19 mouse cellular contexts compared by ENCODE assay signal in genomic region chr9:80188324-80188893, GRCm38 (mm10). TPM values are rescaled to one million over a fixed set of nuclear protein-coding genes. Genes with fewer than 3 reads are reported as not detected.
A peak's percentile ranks its signal among the peaks of the same experiment; 100 is the strongest.
DNase-seq lines count a peak whose midpoint lies in the region; ATAC-seq and TF ChIP-seq lines count a peak whose summit lies in the region.
"Had no signal": no experiment of that assay in that cellular context is flagged by ENCODE, and none has a peak within 500 bp of the region (broad histone marks: within the 10 kb centered on the region; RNA-seq: fewer than 3 reads in every experiment).

No protein-coding gene starts in this region.

- in situ Hi-C loops in Patski (cut with MboI; ENCODE audit: low pct_unique_long_range_greater_than_20kb) = no loop called here

- no peak overlapping the region for H3K4me3 ChIP-seq in embryonic facial prominence, embryonic 14.5 days (ENCODE audit: low read depth, low read length)
- H3K4me3 ChIP-seq in embryonic facial prominence, embryonic 10.5 days = no peak overlapping the region
- H3K4me3 ChIP-seq in kidney, embryonic 14.5 days (ENCODE audit: low read length) = no peak overlapping the region
- H3K4me3 ChIP-seq in forebrain, embryonic 16.5 days (replicated peaks; ENCODE audit: low read length) = no peak overlapping the region
- H3K4me3 ChIP-seq: embryonic facial prominence, embryonic 15.5 days; heart, embryonic 10.5 days had no signal

- H3K9ac ChIP-seq in embryonic facial prominence, embryonic 14.5 days (ENCODE audit: low read depth, low read length) = no peak overlapping the region
- no peak overlapping the region for H3K9ac ChIP-seq in kidney, embryonic 14.5 days (ENCODE audit: low read depth, low read length)
- H3K9ac ChIP-seq in forebrain, embryonic 16.5 days (replicated peaks; ENCODE audit: low read depth, low read length) = no peak overlapping the region
- H3K9ac ChIP-seq: embryonic facial prominence, embryonic 15.5 days had no signal

- H3K27ac ChIP-seq in embryonic facial prominence, embryonic 14.5 days (replicated peaks; ENCODE audit: low read depth, low read length) = no peak overlapping the region; the same call in 1 of the 2 replicates
- H3K27ac ChIP-seq in embryonic facial prominence, embryonic 10.5 days (replicated peaks) = no peak overlapping the region
- no peak overlapping the region for H3K27ac ChIP-seq in kidney, embryonic 14.5 days (ENCODE audit: low read depth, low read length)
- no peak overlapping the region for H3K27ac ChIP-seq in forebrain, embryonic 16.5 days (ENCODE audit: low read length)
- H3K27ac ChIP-seq: embryonic facial prominence, embryonic 15.5 days; heart, embryonic 10.5 days; stomach, postnatal 0 days had no signal

- H3K4me2 ChIP-seq in embryonic facial prominence, embryonic 14.5 days (ENCODE audit: low read depth, low read length) = no peak overlapping the region
- no peak overlapping the region for H3K4me2 ChIP-seq in kidney, embryonic 14.5 days (replicated peaks; ENCODE audit: low read depth, low read length)
- no peak overlapping the region for H3K4me2 ChIP-seq in forebrain, embryonic 16.5 days (ENCODE audit: low read length)
- H3K4me2 ChIP-seq: embryonic facial prominence, embryonic 15.5 days; liver, embryonic 11.5 days had no signal

- TF ChIP-seq CTCF in Patski (IDR thresholded peaks at IDR 0.05) = no peak

- H3K4me1 ChIP-seq in embryonic facial prominence, embryonic 14.5 days (ENCODE audit: control insufficient read depth, insufficient read depth, low read length) = no peaks in the 10 kb centered on the region
- H3K4me1 ChIP-seq in embryonic facial prominence, embryonic 10.5 days = 0 out of 2 replicates have a peak, but pooled peaks cover 5% of the 10 kb centered on the region
- H3K4me1 ChIP-seq in kidney, embryonic 14.5 days (ENCODE audit: control insufficient read depth, insufficient read depth, low read length) = no peaks in the 10 kb centered on the region
- no peaks in the 10 kb centered on the region; the same call in 1 of the 2 replicates for H3K4me1 ChIP-seq in forebrain, embryonic 16.5 days (replicated peaks; ENCODE audit: control insufficient read depth, insufficient read depth, low read length)
- H3K4me1 ChIP-seq: embryonic facial prominence, embryonic 15.5 days had no signal

- CTCF ChIA-PET in Patski (lab: Charles Lee) = interaction anchor here (0.9 kb wide), 1 partner anchor 11 kb away, joined by 3 read pairs; no protein-coding TSS in a partner anchor

- POLR2A ChIA-PET in Patski (lab: Charles Lee) = no interaction called here

- WGBS in embryonic facial prominence, embryonic 14.5 days = 56% methylated on average over 5 of the region's 5 CpGs
- 50% methylated on average over 5 of the region's 5 CpGs for WGBS in embryonic facial prominence, embryonic 10.5 days
- 58% methylated on average over 5 of the region's 5 CpGs for WGBS in kidney, embryonic 14.5 days
- WGBS in forebrain, embryonic 16.5 days = 21% methylated on average over 5 of the region's 5 CpGs

- ATAC-seq in embryonic facial prominence, embryonic 14.5 days (ENCODE audit: low read depth) = peak; percentile 13; the same call in 1 of the 2 replicates
- no peak for ATAC-seq in kidney, embryonic 14.5 days (ENCODE audit: low FRiP score, low TSS enrichment)
- ATAC-seq in Patski = peak; percentile 39
- peak; percentile 77 for ATAC-seq in forebrain, embryonic 16.5 days
- ATAC-seq: CD4-positive, CD25-positive, alpha-beta regulatory T cell, adult 4 months; inflammation-experienced regulatory T-cells, adult 6 months had no signal

- peak; percentile 32 for DNase-seq in embryonic facial prominence, embryonic 14.5 days (ENCODE audit: low spot score)
- no peak for DNase-seq in embryonic facial prominence, embryonic 10.5 days (ENCODE audit: low spot score)
- peak; percentile 37 for DNase-seq in kidney, postnatal 14 days
- no peak for DNase-seq in Patski (ENCODE audit: low read depth, low spot score)
- no peak for DNase-seq in adrenal gland, postnatal 4 days (ENCODE audit: low spot score in 2 of 2)
- DNase-seq: cerebellum, adult 9-10 months; gastrocnemius, postnatal 36 days; lung, adult 18-20 months; lung, postnatal 14 days; right cerebral cortex, adult 18-20 months; thymus, postnatal 14 days had no signal

- H3K27me3 ChIP-seq in embryonic facial prominence, embryonic 14.5 days (replicated peaks; ENCODE audit: control insufficient read depth, insufficient read depth, low read length) = no peaks in the 10 kb centered on the region
- H3K27me3 ChIP-seq in embryonic facial prominence, embryonic 10.5 days (replicated peaks; ENCODE audit: low read depth, poor library complexity, severe bottlenecking) = no peaks in the 10 kb centered on the region
- H3K27me3 ChIP-seq in kidney, embryonic 14.5 days (ENCODE audit: control insufficient read depth, insufficient read depth, low read length) = no peaks in the 10 kb centered on the region
- no peaks in the 10 kb centered on the region for H3K27me3 ChIP-seq in Patski
- H3K27me3 ChIP-seq in forebrain, embryonic 16.5 days (replicated peaks; ENCODE audit: control insufficient read depth, insufficient read depth, low read length) = no peaks in the 10 kb centered on the region
- H3K27me3 ChIP-seq: embryonic facial prominence, embryonic 15.5 days had no signal

- no peaks in the 10 kb centered on the region for H3K36me3 ChIP-seq in embryonic facial prominence, embryonic 14.5 days (ENCODE audit: control insufficient read depth, insufficient read depth, low read length)
- H3K36me3 ChIP-seq in embryonic facial prominence, embryonic 10.5 days (replicated peaks) = no peaks in the 10 kb centered on the region
- H3K36me3 ChIP-seq in kidney, embryonic 14.5 days (ENCODE audit: control insufficient read depth, insufficient read depth, low read length) = no peaks in the 10 kb centered on the region
- no peaks in the 10 kb centered on the region for H3K36me3 ChIP-seq in forebrain, embryonic 16.5 days (ENCODE audit: control insufficient read depth, insufficient read depth)
- H3K36me3 ChIP-seq: embryonic facial prominence, embryonic 15.5 days; heart, embryonic 10.5 days had no signal

- no peaks in the 10 kb centered on the region for H3K9me3 ChIP-seq in embryonic facial prominence, embryonic 14.5 days (ENCODE audit: control insufficient read depth, low read length)
- H3K9me3 ChIP-seq in embryonic facial prominence, embryonic 10.5 days = no peaks in the 10 kb centered on the region
- H3K9me3 ChIP-seq in kidney, embryonic 14.5 days (ENCODE audit: control insufficient read depth, low read length) = no peaks in the 10 kb centered on the region
- no peaks in the 10 kb centered on the region for H3K9me3 ChIP-seq in forebrain, embryonic 16.5 days (ENCODE audit: control insufficient read depth, low read length)
- H3K9me3 ChIP-seq: embryonic facial prominence, embryonic 15.5 days; heart, embryonic 10.5 days had no signal

RNA-seq across cellular contexts. Expression of gene Myo6, which starts 23.6 kb away (rescaled TPM):
- 18.1 and 20.1 TPM in 2 replicates for polyA plus RNA-seq in embryonic facial prominence, embryonic 14.5 days (2014; fragmentation: Nextera tagmentation; extraction: Ambion mirVana)
- polyA plus RNA-seq in embryonic facial prominence, embryonic 10.5 days (2016; fragmentation: Nextera tagmentation; extraction: Ambion mirVana) = 8.2 and 10.7 TPM in 2 replicates
- 22.1 and 60.8 TPM in 2 replicates for polyA plus RNA-seq in kidney, embryonic 14.5 days (2014; fragmentation: Nextera tagmentation; extraction: Ambion mirVana)
- 108 TPM for polyA plus RNA-seq in Patski (2021)
- 14.0 and 16.7 TPM in 2 replicates for polyA plus RNA-seq in forebrain, embryonic 16.5 days (2015; fragmentation: Nextera tagmentation; extraction: Ambion mirVana)
- 10 to 100 TPM; 32.2 to 56.4 TPM for total RNA-seq in adrenal gland, postnatal 4 days (2021)

Comparison
In these comparisons a context has a peak if more than half of its experiments do, and no peak if none do; other contexts are left out.
1. DNase-seq: peak in embryonic facial prominence, embryonic 14.5 days (single experiment) and kidney, postnatal 14 days (single experiment); none in embryonic facial prominence, embryonic 10.5 days (single experiment), Patski (single experiment) and adrenal gland, postnatal 4 days (0 of 2).